Mouse (Mus musculus) neural tube, embryonic 11.5 days (tissue): ENCODE results near the gene Bod1l. TPM values are rescaled to one million over a fixed set of nuclear protein-coding genes. Genes with fewer than 3 reads are reported as not detected.
A peak's percentile ranks its signal among the peaks of the same experiment; 100 is the strongest.

Experiments
- ATAC-seq: fragments of 200-750 bp; cut with Nextera tagmentation; 2 replicates; pipeline ENCODE4 v1.8.0; 2017; ENCODE audit warnings: moderate number of reproducible peaks, mild to moderate bottlenecking, moderate TSS enrichment, moderate library complexity; ENCODE audit not compliant: insufficient read depth, low FRiP score, low TSS enrichment
- DNase-seq: peaks from one replicate; pipeline ENCODE4 v3.0.0-alpha.2; 2015; ENCODE audit warnings: low spot score
- H3K27ac ChIP-seq: fragments of 300-500 bp; sonication (generic); 2 replicates; pipeline ENCODE4 v1.5.1; 2014; ENCODE audit warnings: low read depth, mild to moderate bottlenecking, low read length
- H3K27me3 ChIP-seq: fragments of 300-500 bp; sonication (generic); 2 replicates; pipeline ENCODE4 v1.6.1; 2014; ENCODE audit warnings: mild to moderate bottlenecking, low read length, mixed read lengths; ENCODE audit not compliant: control insufficient read depth, insufficient read depth
- H3K36me3 ChIP-seq: fragments of 300-500 bp; sonication (generic); 2 replicates; pipeline ENCODE4 v1.6.1; 2014; ENCODE audit warnings: mild to moderate bottlenecking, low read length, moderate library complexity, mixed read lengths; ENCODE audit not compliant: control insufficient read depth, insufficient read depth
- H3K4me1 ChIP-seq: fragments of 300-500 bp; sonication (generic); 2 replicates; pipeline ENCODE4 v1.6.1; 2014; ENCODE audit warnings: low read length, mixed read lengths; ENCODE audit not compliant: control insufficient read depth, insufficient read depth
- H3K4me2 ChIP-seq: fragments of 300-500 bp; sonication (generic); 2 replicates; pipeline ENCODE4 v1.6.1; 2014; ENCODE audit warnings: low read depth, mild to moderate bottlenecking, moderate library complexity
- H3K4me3 ChIP-seq: fragments of 300-500 bp; sonication (generic); 2 replicates; pipeline ENCODE4 v1.5.1; 2014; ENCODE audit warnings: low read depth, low read length
- H3K9ac ChIP-seq: fragments of 300-500 bp; sonication (generic); 2 replicates; pipeline ENCODE4 v1.6.1; 2014; ENCODE audit warnings: mild to moderate bottlenecking, low read length
- H3K9me3 ChIP-seq: fragments of 300-500 bp; sonication (generic); 2 replicates; pipeline ENCODE4 v1.6.1; 2016; ENCODE audit warnings: low read length; ENCODE audit not compliant: control insufficient read depth
- WGBS: fragments of 180-500 bp; shearing (Covaris S2); extraction: QIAGEN DNeasy Blood & Tissue Kit; methylation state at CpG from one replicate; pipeline ENCODE4 v1.1.7; 2014; 5-methylcytosine and 5-hydroxymethylcytosine counted together
- polyA plus RNA-seq: library from polyadenylated mRNA; unstranded; fragments of >200 nt; fragmentation: Nextera tagmentation; extraction: Ambion mirVana; gene quantifications from 2 replicates; pipeline ENCODE4 v1.2.1, GENCODE M21; 2014

Bod1l gene
- polyA plus RNA-seq, 1 experiment from 2014 or later, result 22.9 TPM

- DNase-seq (peak; percentile 33), ATAC-seq (no peak)
- Histone ChIP-seq H3K4me3 (no peak overlapping the region), H3K4me1 (peaks cover 7% of the 10 kb centered on the region), H3K9me3 (no peaks in the 10 kb centered on the region), H3K27me3 (peaks cover 96% of the 10 kb centered on the region), H3K9ac (no peak overlapping the region), H3K27ac (no peak overlapping the region), H3K36me3 (no peaks in the 10 kb centered on the region), H3K4me2 (no peak overlapping the region)
- 9% methylated on average over 19 of the region's 19 CpGs for WGBS
Observed at GRCm38 (mm10) chr5:41758671-41759639, 85.2 kb downstream of the Bod1l start.

GRCm38 (mm10) chr5:41757338-41757737 lies 86.8 kb downstream of the Bod1l start:
- H3K36me3 ChIP-seq, result no peaks in the 10 kb centered on the region
- no peak overlapping the region for H3K27ac ChIP-seq
- no peak overlapping the region for H3K4me2 ChIP-seq
- WGBS, result 5% methylated on average over 5 of the region's 5 CpGs
- H3K27me3 ChIP-seq, result peaks cover 96% of the 10 kb centered on the region
- DNase-seq (no peak), ATAC-seq (no peak)
- H3K9ac ChIP-seq, result no peak overlapping the region
- H3K4me1 ChIP-seq, result no peaks in the 10 kb centered on the region
- H3K4me3 ChIP-seq, result no peak overlapping the region
- H3K9me3 ChIP-seq, result no peaks in the 10 kb centered on the region

DNA sequence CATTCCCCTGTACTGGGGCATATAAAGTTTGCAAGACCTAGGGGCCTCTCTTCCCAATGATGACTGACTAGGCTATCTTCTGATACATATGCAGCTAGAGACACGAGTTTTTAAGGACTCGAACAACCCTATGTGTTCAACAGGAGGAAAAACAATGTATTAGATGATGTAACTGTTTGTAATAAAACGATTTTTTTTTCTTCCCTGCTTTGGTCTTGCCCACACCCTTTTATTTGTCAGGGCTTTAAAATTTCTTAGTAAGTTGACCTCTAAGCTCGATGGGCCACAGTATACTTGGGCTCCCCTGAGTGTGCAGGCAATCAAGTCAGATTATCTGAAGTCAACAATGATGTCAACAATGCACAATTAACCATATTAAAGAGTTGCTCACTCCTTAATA lies 87.7 kb downstream of the Bod1l start:
- ATAC-seq, result no peak
- Histone ChIP-seq H3K4me1 (no peaks in the 10 kb centered on the region), H3K9ac (no peak overlapping the region), H3K9me3 (no peaks in the 10 kb centered on the region), H3K27ac (no peak overlapping the region), H3K4me3 (no peak overlapping the region), H3K36me3 (no peaks in the 10 kb centered on the region), H3K4me2 (no peak overlapping the region), H3K27me3 (peaks cover 96% of the 10 kb centered on the region)
- 3% methylated on average over 4 of the region's 4 CpGs for WGBS
- no peak for DNase-seq

DNA sequence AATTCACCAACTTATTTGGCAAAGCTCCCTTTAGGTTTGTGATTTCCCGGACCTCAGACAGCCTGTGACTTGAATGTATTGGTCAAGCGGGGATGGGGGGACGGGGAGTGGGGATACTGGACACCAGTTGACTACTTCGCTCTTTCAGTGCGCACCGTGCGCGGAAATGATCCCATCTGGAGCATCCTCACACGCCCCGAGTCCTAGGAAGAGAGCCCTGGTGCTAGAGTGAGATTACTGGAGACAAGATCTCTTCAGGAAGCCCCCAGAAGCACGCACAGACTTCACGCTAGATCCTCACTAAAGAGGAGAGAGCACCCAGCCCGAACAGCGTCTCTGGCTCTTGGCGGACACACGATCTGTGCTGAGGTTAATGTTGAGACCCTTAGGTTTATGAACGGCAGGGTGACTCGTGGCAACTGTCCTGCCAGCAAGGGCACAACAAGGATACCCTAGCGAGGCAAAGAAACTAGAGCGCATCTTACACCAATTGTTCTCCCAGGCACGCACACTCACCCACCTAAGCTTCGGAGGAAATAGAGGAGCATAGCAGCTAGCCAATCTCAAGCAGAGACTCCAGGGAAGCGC lies 88.6 kb downstream of the Bod1l start:
- peaks cover 98% of the 10 kb centered on the region for H3K27me3 ChIP-seq
- DNase-seq (peak; percentile 43), ATAC-seq (no peak)
- H3K36me3 ChIP-seq, result no peaks in the 10 kb centered on the region
- WGBS, result 1% methylated on average over 23 of the region's 23 CpGs
- H3K27ac ChIP-seq, result no peak overlapping the region
- H3K4me2 ChIP-seq, result no peak overlapping the region
- H3K4me1 ChIP-seq, result no peaks in the 10 kb centered on the region
- H3K4me3 ChIP-seq, result no peak overlapping the region
- H3K9me3 ChIP-seq, result no peaks in the 10 kb centered on the region
- no peak overlapping the region for H3K9ac ChIP-seq

- no peak overlapping the region for H3K27ac ChIP-seq
- no peak overlapping the region for H3K4me2 ChIP-seq
- peaks cover 97% of the 10 kb centered on the region for H3K27me3 ChIP-seq
- H3K36me3 ChIP-seq, result no peaks in the 10 kb centered on the region
- under 1% methylated on average over 16 of the region's 16 CpGs for WGBS
- H3K9ac ChIP-seq, result no peak overlapping the region
- H3K4me1 ChIP-seq, result no peaks in the 10 kb centered on the region
- DNase-seq (peak; percentile 34), ATAC-seq (no peak)
- H3K4me3 ChIP-seq, result no peak overlapping the region
- no peaks in the 10 kb centered on the region for H3K9me3 ChIP-seq
Observed at GRCm38 (mm10) chr5:41754836-41755235, 89.3 kb downstream of the Bod1l start.

- Histone ChIP-seq H3K27me3 (peaks cover 97% of the 10 kb centered on the region), H3K4me1 (no peaks in the 10 kb centered on the region), H3K9ac (no peak overlapping the region), H3K27ac (no peak overlapping the region), H3K4me3 (no peak overlapping the region), H3K4me2 (no peak overlapping the region), H3K9me3 (no peaks in the 10 kb centered on the region), H3K36me3 (no peaks in the 10 kb centered on the region)
- ATAC-seq (no peak), DNase-seq (peak; percentile 38)
- under 1% methylated on average over 17 of the region's 17 CpGs for WGBS
Observed at GRCm38 (mm10) chr5:41754226-41754775, 89.8 kb downstream of the Bod1l start.

GRCm38 (mm10) chr5:41752721-41753120 lies 91.4 kb downstream of the Bod1l start:
- 24% methylated on average over 4 of the region's 4 CpGs for WGBS
- Histone ChIP-seq H3K4me3 (no peak overlapping the region), H3K9me3 (no peaks in the 10 kb centered on the region), H3K4me2 (no peak overlapping the region), H3K27ac (no peak overlapping the region), H3K4me1 (no peaks in the 10 kb centered on the region), H3K27me3 (peaks cover 97% of the 10 kb centered on the region), H3K9ac (no peak overlapping the region), H3K36me3 (no peaks in the 10 kb centered on the region)
- DNase-seq (no peak), ATAC-seq (no peak)

DNA sequence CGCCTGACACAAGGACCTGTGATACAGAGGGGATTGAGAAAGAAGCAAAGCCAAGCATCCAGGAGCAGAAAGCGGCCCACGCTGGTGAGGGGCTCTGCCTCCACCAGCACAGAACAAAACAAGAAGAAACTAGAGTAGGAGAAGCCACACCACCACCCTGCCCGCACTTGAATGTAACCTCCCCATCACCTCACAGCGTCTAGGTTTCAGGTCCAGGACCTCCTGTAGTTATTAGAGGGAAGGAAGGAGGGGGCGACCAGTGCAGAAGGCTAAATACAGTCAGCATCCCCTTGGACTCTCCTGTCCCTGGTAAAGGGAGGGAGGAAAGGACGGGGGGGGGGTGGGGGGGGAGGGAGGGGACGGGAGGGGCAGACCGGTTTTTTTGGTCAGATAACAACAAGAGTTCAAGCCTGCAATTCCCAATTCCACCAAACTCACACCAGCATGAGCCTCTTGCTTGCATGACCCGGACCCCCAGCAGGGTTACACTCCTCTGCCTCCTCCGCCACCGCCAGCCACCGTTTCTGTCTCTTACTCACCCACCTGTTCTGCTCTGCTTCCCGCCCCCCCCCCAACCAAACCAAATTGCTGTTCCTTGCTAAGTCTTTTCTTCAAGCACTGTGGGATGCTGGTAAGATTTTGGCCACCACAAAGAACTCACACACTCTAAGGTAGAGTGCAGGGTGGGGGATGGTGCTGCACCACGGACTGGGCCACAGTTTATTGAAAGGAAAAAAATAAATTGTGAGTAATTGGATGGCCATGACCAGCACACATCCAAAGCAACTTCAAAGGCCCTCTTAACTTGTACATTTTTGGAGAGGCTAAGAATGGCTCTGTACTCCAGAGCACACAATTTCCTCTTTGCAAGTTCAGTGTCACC lies 99.0 kb downstream of the Bod1l start:
- no peaks in the 10 kb centered on the region for H3K4me1 ChIP-seq
- peaks cover 60% of the 10 kb centered on the region for H3K27me3 ChIP-seq
- no peak overlapping the region for H3K4me2 ChIP-seq
- H3K9ac ChIP-seq, result no peak overlapping the region
- no peaks in the 10 kb centered on the region for H3K9me3 ChIP-seq
- ATAC-seq (peak; percentile 60), DNase-seq (no peak)
- no peaks in the 10 kb centered on the region for H3K36me3 ChIP-seq
- H3K4me3 ChIP-seq, result no peak overlapping the region
- WGBS, result 4% methylated on average over 12 of the region's 15 CpGs
- no peak overlapping the region for H3K27ac ChIP-seq
